Mouse (Mus musculus) spleen, postnatal 4 days (tissue): ENCODE measurements around the gene Cd93.

Experiments used
- DNase-seq, 2 experiments: peaks; one replicate each; pipeline ENCODE4 v3.0.0; 2022; ENCODE audit warnings: low spot score in 2 of 2

The Cd93 gene

DNA sequence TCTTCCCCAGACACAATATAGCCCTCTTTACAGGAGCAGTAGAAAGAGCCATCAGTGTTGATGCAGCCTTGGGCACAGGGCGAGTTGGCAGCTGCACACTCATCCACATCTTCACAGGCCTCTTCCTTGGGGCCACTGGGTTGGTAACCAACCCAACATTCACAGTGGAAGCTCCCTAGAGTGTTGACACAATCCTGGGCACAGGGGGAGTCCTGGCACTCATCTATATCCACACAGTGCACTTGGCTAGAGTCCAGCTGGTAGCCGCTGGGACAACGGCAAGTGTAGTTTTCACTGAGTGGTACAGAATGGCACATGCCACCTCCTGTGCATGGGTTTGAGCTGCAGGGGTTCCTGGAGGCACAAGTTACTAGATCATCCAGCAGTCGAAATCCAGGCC lies 1.2 kb downstream of the Cd93 start:
- peak in 1 of 2 experiments; percentile 65 for DNase-seq

- no peak for DNase-seq
Observed at GRCm38 (mm10) chr2:148441421-148441820, 1.9 kb downstream of the Cd93 start.

DNA sequence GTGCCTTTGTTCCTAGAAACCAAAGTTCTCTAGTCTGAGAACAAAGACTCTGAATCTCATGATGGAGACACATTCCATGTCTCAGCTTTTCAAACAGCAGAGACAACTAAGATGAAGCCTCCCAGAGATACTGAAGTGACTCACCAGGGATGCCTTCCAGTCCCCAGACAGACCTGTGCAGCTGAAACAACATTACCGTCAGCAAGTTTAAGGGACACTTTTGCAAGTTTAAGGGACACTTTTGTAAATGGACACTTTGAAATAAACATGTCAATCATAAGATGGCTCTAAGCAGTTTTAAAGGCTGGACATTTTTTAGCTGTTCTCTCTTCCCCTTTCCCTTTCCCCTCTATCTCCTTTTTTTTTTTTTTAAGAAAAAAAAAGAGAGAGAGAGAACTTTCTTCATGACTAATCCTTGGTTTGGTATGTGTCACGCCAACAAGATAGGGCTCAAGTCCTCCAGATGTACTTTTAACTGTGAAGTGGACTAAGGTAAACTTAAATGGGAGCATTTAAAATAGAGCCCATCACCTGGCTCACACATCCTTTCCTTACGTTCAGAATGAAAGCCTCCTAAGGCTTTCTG lies 3.6 kb downstream of the Cd93 start:
- no peak for DNase-seq

DNA sequence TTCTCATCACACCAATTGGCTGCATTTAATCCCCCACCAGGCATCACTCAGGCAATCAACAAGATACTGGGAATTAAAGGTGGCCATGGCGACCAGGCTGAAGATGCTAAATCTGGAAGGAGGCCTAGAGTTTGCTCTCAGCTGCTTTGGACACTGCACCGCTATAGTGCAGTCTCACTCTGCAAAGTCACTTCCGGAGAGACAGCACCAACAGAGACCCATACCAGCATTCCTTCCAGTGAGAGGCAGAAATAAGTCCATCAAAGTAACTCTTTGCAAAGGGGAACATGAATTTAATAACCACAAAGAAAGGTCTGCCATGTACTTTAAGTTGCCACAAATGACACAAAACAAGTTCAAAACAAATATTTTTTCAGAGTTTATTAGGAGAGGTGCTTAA lies 7.1 kb downstream of the Cd93 start:
- DNase-seq = no peak

GRCm38 (mm10) chr2:148432346-148432745 lies 11.0 kb downstream of the Cd93 start:
- DNase-seq = no peak

- DNase-seq = no peak
Observed at GRCm38 (mm10) chr2:148430941-148431340, 12.4 kb downstream of the Cd93 start.

GRCm38 (mm10) chr2:148429001-148429505 lies 14.3 kb downstream of the Cd93 start:
- no peak for DNase-seq

GRCm38 (mm10) chr2:148428523-148428922 lies 14.8 kb downstream of the Cd93 start:
- no peak for DNase-seq

DNA sequence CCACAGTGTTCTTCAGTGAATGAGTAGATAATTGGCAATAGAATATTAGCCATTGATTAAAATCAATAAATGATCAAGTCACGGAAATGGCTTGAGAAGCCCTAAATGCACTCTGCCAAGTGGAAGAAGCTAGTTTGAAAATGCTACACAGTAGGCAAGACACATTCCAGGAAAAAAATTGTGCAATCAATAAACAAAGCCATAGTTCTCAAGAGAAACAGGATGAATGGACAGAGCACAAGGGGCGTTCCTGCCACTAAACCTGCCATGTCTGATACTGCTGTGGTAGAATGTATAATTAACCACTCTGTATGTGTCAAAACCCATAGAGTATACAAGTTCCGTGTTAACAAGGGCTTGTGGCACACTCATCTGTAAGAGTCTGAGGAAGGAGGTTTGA lies 15.8 kb downstream of the Cd93 start:
- no peak for DNase-seq

DNA sequence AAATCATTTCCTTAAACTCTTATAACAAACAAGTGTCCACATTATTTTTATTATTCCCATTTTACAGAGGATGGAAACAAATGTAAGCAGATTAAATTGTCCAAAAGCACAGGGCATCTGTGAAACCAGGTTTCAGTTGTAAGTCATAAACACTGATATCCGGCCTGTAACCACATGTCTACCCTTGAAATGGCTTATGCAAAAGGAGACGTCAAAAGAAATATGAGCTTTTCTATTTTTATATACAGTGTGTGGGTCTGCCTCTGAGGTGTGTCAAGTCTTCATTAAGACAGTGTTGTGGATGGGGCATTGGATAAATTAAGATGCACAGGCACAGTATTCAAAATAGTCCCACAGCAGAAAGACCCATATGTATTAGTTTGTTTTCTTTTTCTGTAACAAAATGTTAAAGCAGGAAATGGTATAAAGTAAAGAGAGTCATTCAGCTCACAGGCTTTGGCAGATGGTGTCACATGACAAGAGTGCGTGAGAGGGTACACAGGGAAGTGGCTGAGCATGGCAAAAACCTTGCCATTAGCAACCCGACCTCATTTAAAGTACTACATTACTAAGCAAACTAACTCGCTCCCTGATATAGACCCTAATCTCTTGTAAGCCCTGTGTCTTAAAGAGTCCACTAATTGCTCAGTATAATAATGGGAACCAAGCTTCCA lies 17.5 kb downstream of the Cd93 start:
- no peak for DNase-seq

- DNase-seq = no peak
Observed at GRCm38 (mm10) chr2:148421706-148422105, 21.7 kb downstream of the Cd93 start.

DNA sequence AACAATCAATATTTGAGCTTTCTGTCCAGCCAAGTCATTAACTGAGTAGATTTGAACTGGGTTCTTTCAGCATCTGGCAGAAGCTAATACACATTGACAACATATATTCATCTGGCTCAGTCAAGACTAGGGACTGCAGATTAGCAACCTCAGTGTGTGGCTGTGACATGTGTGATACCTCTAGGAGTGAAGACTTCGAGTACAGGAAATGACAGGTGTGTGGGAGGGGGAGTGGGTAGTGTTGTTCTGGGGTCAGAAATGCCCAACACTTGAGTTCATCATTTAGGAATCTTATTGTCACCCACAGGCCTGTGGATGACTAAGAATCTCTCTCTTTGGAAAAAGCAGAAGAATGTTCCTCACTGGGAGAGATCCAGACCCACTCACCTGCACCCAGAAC lies 22.3 kb downstream of the Cd93 start:
- no peak for DNase-seq

DNA sequence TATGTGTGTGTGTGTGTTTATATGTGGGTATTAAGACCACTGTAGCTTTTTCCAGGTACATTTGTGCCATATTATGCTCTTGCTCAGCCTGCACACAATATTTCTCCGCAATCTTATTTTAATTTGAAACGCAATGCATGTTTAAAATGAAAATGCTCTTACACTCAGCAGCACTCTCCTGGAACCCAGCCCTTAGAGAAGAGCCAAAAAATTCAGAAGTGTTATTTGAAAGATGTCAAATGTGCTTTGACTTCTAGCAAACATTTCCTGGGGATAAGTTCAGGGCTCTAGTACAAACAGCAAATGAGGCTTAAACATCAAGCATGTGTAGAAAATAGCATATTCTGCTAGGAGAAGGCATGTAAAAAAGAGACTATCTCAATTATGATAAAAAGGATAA lies 23.6 kb downstream of the Cd93 start:
- DNase-seq = no peak

DNA sequence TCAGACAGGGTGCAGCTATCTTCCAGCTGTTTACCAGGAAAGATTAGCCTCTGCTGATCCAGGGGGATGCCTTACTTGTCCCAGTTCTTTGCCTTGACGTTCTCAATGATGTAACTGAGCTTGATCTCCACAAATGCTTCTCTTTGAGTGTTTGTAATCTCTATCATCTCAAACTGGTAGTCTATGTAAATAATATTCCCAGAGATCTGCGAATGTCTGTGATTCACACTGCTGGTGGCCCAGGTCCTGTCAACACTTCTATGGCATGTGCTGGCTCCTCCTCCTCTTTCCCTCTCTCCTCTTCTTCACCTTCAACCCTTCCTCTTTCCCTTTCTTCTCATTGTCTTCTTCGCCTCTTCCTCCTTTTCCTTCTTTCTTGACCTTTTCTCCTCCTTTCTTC lies 24.2 kb downstream of the Cd93 start:
- DNase-seq = no peak

- no peak for DNase-seq
Observed at GRCm38 (mm10) chr2:148409821-148410220, 33.5 kb downstream of the Cd93 start.

- peak; percentile 79 to 86 for DNase-seq
Observed at GRCm38 (mm10) chr2:148409141-148409540, 34.2 kb downstream of the Cd93 start.

DNA sequence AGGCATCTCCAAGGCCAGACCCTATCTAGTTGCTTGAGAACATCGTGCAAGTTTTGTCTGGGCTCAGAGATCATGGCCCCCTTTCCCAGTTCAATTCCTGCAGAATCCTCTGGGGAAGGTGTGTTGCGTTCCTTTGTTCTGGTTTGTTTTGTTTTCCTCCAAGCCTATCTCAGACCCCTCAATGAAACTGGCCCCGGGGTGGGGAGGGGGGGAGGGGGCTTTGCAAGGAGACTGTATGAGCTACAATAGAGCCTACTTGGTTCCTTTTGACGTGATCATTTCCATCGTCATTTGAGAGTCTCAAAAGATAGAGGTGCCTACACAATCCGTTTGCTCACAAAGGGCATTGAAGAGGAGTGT lies 34.6 kb downstream of the Cd93 start:
- no peak for DNase-seq

DNA sequence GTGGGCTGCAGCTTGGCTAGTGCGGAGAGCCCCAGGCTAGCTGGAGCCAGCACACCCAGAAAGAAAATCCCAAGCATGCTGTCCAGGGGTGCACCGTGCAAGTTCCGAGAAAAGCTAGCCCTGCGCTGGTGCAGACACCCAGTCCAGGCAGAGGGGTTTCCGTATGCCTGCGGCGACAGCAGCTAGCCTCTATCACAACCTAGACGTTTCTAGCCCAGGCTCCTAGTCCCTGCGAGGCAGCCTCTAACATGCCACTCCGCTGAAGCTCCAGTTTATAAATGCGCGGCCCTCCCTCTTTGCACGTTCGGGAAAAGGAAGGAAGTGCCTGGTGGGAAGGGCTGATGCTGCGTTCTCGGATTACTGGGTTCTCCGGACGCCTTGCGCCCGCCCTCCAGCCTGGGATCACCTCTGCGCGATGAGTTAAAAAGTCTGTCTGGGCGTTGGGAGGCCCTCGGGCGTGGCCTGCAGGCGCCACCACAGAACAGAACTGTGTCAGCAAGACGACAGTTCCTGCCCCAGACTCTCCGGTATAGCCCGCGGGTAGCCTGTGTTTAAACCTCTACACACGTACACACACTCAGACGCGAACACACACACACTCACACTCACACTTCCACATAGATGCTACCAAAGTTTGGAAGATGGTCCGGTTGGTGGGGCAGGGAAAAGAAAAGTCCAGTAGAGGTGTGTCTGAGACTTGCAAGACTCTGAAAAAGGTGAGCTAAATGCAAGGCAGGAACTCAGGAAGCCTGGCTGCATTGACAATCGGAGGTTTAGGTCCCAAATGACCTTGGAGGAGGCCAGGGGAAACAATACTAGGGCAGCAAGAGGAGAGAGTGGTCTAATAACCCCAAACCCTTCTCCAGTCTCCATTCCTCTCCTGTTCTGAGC lies 35.2 kb downstream of the Cd93 start, which contains the start of gene Thbd:
Gene Thbd (minus strand): TSS at position 319 of the 891 bp plus-strand sequence.
- peak; percentile 56 to 77 for DNase-seq

DNA sequence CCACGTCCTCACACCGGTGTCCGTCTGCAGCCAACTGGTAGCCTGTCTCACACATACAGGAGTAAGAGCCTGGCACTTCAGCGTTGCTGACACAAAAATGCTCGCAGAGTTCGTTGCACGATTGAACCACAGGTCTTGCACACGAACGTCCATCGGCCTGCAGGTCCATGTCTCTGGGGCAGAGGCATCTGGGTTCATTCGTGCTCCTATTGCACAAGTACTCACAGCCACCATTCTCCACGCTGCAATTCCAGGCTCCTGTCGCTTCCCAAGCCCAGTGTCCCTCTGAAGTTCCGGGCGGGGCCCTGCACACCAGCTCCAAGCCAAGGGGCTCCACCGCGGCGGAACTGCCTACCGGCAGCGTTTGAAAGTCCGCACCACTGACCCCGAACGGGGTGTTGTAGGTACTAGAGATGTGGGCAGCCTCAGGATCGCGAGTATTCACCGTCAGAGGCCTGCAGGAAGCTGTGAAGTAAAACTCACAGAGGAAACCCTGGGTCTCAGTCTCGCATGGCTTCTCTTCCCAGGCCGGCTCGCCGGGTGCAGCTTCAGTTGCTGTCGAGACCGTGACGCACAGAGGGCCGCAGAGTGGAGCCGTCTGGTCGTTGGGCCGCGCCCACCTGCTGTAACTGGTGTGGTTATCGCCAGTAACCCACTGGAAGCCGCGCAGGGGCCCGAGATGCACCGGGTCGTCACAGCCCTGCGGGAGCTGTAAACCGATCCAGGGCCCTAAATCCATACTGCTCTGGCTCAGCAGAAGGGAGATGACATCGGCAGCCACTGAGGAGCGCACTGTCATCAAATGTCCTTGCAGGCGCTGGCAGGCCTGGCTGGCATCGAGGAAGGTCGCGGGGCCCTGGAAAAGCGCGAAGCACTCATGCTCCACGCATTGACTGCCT lies 36.1 kb downstream of the Cd93 start:
- peak; percentile 48 to 77 for DNase-seq

DNA sequence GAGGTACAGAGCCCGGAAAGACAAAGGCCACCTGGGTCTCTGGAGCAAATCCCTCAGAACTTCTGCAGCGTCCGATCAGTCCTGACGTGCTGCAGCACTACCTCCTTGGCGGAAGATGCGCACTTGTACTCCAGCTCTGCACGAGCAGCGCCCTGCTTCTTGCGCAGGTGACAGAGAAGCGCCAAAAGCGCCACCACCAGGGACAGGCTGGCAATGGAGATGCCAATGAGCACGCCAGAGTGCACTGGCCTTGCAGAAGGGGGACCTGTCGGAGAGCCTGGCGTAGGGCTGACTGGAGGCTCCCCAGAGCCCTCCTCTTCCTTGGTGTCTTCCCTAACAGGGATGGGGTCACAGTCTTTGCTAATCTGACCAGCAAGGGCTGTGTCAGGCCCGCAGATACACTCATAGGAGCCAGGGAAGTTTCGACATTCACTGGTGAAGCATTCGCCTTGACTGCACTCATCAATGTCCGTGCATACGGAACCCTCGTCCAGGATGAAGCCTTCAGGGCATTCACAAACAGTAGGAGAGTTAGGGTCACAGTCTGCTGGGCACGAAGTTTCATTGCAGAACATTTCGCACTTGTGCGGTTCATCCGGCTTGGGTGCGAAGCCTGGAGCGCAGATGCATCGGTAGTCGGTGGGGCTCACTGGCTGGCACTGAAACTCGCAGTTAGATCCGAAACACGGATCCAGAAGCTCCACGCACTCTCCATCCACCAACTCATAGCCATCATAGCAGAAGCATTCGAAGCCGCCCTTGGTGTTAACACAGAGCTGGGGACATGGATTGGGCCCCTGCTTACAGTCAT lies 37.0 kb downstream of the Cd93 start:
- peak; percentile 62 to 77 for DNase-seq

- DNase-seq = no peak
Observed at GRCm38 (mm10) chr2:148404906-148405305, 38.5 kb downstream of the Cd93 start.
